ENCODE assay signal across 8 mouse cellular contexts in the genomic region with DNA sequence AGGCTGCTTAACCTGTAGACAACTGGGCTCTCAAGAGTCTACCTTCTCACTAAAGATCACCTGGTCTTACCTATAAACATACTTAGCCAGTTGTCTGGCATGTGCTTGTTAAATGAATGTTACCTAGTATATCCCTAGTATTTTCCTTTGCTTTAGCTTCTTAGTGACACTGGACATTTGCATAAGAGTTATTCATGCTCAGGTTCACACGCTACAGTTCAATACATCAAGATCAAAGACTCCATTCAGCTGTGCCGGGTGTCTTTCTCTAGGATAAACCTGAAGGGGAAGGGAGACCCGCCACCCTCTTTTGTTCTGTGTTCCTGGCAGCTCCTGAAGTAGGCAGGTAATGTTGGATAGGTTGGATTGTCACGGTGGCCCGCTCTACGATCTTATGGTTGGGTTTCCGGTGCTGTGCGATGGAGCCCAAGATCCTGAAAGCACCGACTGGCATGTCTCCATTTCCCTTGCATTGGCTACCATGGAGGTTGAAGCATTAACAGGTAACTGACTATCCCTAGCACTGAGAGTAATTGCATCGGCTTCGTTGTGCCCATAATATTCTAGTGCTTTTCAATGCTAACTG. TPM values are rescaled to one million over a fixed set of nuclear protein-coding genes. Genes with fewer than 3 reads are reported as not detected.
DNase-seq lines count a peak whose midpoint lies in the region; ATAC-seq lines count a peak whose summit lies in the region.

No protein-coding gene starts in this region.

- peak overlapping the region; percentile 91 for H3K4me2 ChIP-seq in neural tube, embryonic 11.5 days (ENCODE audit: low read depth)
- peak overlapping the region; percentile 93 for H3K4me2 ChIP-seq in stomach, embryonic 14.5 days (replicated peaks; ENCODE audit: low read depth, low read length)

- H3K9me3 ChIP-seq in neural tube, embryonic 11.5 days (ENCODE audit: control insufficient read depth, low read length), result no peaks in the 10 kb centered on the region
- no peaks in the 10 kb centered on the region for H3K9me3 ChIP-seq in limb, embryonic 10.5 days (replicated peaks)
- H3K9me3 ChIP-seq in stomach, embryonic 14.5 days (ENCODE audit: control insufficient read depth, low read depth, low read length), result no peaks in the 10 kb centered on the region

- H3K9ac ChIP-seq in neural tube, embryonic 11.5 days (ENCODE audit: low read length), result no peak overlapping the region; the same call in 1 of the 2 replicates
- no peak overlapping the region for H3K9ac ChIP-seq in stomach, embryonic 14.5 days (replicated peaks; ENCODE audit: low read depth, low read length)

- ATAC-seq in neural tube, embryonic 11.5 days (ENCODE audit: insufficient read depth, low FRiP score, low TSS enrichment), result no peak
- ATAC-seq in stomach, embryonic 14.5 days (ENCODE audit: insufficient number of reproducible peaks, insufficient read depth, low FRiP score, low read depth), result no peak
- ATAC-seq in erythroid progenitor cell, adult 5-6 weeks (replicated peaks; ENCODE audit: low FRiP score, poor library complexity, severe bottlenecking), result no peak

- H3K27me3 ChIP-seq in neural tube, embryonic 11.5 days (ENCODE audit: control insufficient read depth, insufficient read depth, low read length), result no peaks in the 10 kb centered on the region
- peaks cover 13% of the 10 kb centered on the region; the same call in 1 of the 2 replicates for H3K27me3 ChIP-seq in limb, embryonic 10.5 days (ENCODE audit: low read depth, poor library complexity, severe bottlenecking)
- H3K27me3 ChIP-seq in stomach, embryonic 14.5 days (ENCODE audit: control insufficient read depth, insufficient read depth, low read length), result no peaks in the 10 kb centered on the region

- H3K27ac ChIP-seq in neural tube, embryonic 11.5 days (ENCODE audit: low read depth, low read length), result 0 out of 2 replicates have a peak overlapping the region, but pooled peaks have one; percentile 89
- no peak overlapping the region for H3K27ac ChIP-seq in limb, embryonic 10.5 days
- no peak overlapping the region for H3K27ac ChIP-seq in stomach, embryonic 14.5 days (ENCODE audit: low read length)

- 15% methylated on average over 11 of the region's 11 CpGs for WGBS in neural tube, embryonic 11.5 days
- 15% methylated on average over 11 of the region's 11 CpGs for WGBS in limb, embryonic 10.5 days
- 13% methylated on average over 11 of the region's 11 CpGs for WGBS in stomach, embryonic 14.5 days

- peaks cover 15% of the 10 kb centered on the region for H3K4me1 ChIP-seq in neural tube, embryonic 11.5 days (ENCODE audit: control insufficient read depth, insufficient read depth, low read length)
- peaks cover 40% of the 10 kb centered on the region for H3K4me1 ChIP-seq in limb, embryonic 10.5 days
- H3K4me1 ChIP-seq in stomach, embryonic 14.5 days (ENCODE audit: control insufficient read depth, insufficient read depth, low read length), result peaks cover 24% of the 10 kb centered on the region

- DNase-seq in cerebellum, adult 11-12 months, result peak; percentile 56
- DNase-seq in cerebellum, postnatal 14 days, result no peak
- DNase-seq in neural tube, embryonic 11.5 days (ENCODE audit: low spot score), result no peak
- no peak for DNase-seq in neural tube, embryonic 10.5 days (ENCODE audit: extremely low spot score, low spot score)
- DNase-seq in limb, embryonic 10.5 days (ENCODE audit: low spot score), result no peak
- no peak for DNase-seq in gastrocnemius, postnatal 25 days

- no peaks in the 10 kb centered on the region for H3K36me3 ChIP-seq in neural tube, embryonic 11.5 days (ENCODE audit: control insufficient read depth, insufficient read depth, low read length)
- peaks cover 4% of the 10 kb centered on the region; the same call in 1 of the 2 replicates for H3K36me3 ChIP-seq in limb, embryonic 10.5 days
- H3K36me3 ChIP-seq in stomach, embryonic 14.5 days (ENCODE audit: control insufficient read depth, insufficient read depth, low read length), result no peaks in the 10 kb centered on the region

- H3K4me3 ChIP-seq in neural tube, embryonic 11.5 days (ENCODE audit: low read depth, low read length), result peak overlapping the region; percentile 63; the same call in 1 of the 2 replicates
- peak overlapping the region; percentile 74 for H3K4me3 ChIP-seq in limb, embryonic 10.5 days
- peak overlapping the region; percentile 96; the same call in 1 of the 2 replicates for H3K4me3 ChIP-seq in stomach, embryonic 14.5 days (ENCODE audit: low read depth, low read length)

RNA-seq across cellular contexts. Expression of gene Mnt, which starts 1.7 kb away (rescaled TPM):
- 5.2 and 6.9 TPM in 2 replicates for polyA plus RNA-seq in neural tube, embryonic 11.5 days (2014; fragmentation: Nextera tagmentation; extraction: Ambion mirVana)
- 4.8 and 5.7 TPM in 2 replicates for polyA plus RNA-seq in limb, embryonic 10.5 days (2016; fragmentation: Nextera tagmentation; extraction: Ambion mirVana)
- polyA plus RNA-seq in stomach, embryonic 14.5 days (2014; fragmentation: Nextera tagmentation; extraction: Ambion mirVana), result 4.3 and 5.3 TPM in 2 replicates
- 1 to 10 TPM; 5.3 to 5.6 TPM for total RNA-seq in gastrocnemius, postnatal 25 days (2021)
- 3.8 and 5.4 TPM in 2 replicates for total RNA-seq in erythroid progenitor cell, adult 5-6 weeks (2015; ENCODE audit: low replicate concordance)
- 1.4 and 3.5 TPM in 2 replicates for total RNA-seq in erythroid progenitor cell, adult 5-6 weeks (2017; ENCODE audit: low replicate concordance)

RNA-seq across cellular contexts. Expression of gene Mettl16, which starts 58.4 kb away (rescaled TPM):
- 43.6 and 47.6 TPM in 2 replicates for polyA plus RNA-seq in neural tube, embryonic 11.5 days (2014; fragmentation: Nextera tagmentation; extraction: Ambion mirVana)
- polyA plus RNA-seq in limb, embryonic 10.5 days (2016; fragmentation: Nextera tagmentation; extraction: Ambion mirVana), result 72.4 and 73.2 TPM in 2 replicates
- polyA plus RNA-seq in stomach, embryonic 14.5 days (2014; fragmentation: Nextera tagmentation; extraction: Ambion mirVana), result 33.5 TPM in 2 replicates
- 10 to 100 TPM in 1 of 2 experiments, 1 to 10 TPM in 1; 8.4 to 10.9 TPM for total RNA-seq in gastrocnemius, postnatal 25 days (2021)
- 2.5 and 5.0 TPM in 2 replicates for total RNA-seq in erythroid progenitor cell, adult 5-6 weeks (2015; ENCODE audit: low replicate concordance)
- total RNA-seq in erythroid progenitor cell, adult 5-6 weeks (2017; ENCODE audit: low replicate concordance), result 3.1 and 5.4 TPM in 2 replicates
